In genomic region chr5:110770448-110771158, GRCm38 (mm10) we compare ENCODE assay signal across 7 mouse cellular contexts. TPM values are rescaled to one million over a fixed set of nuclear protein-coding genes. Genes with fewer than 3 reads are reported as not detected.
A peak's percentile ranks its signal among the peaks of the same experiment; 100 is the strongest.
DNase-seq lines count a peak whose midpoint lies in the region; ATAC-seq lines count a peak whose summit lies in the region.

Gene Ep400 (minus strand): TSS chr5:110770717.

- H3K4me3 ChIP-seq in embryonic facial prominence, embryonic 12.5 days, result peak within 1 kb of the TSS; percentile 73
- H3K4me3 ChIP-seq in limb, embryonic 11.5 days (ENCODE audit: low read depth, low read length), result peak within 1 kb of the TSS; percentile 84
- peak within 1 kb of the TSS; percentile 89 for H3K4me3 ChIP-seq in midbrain, embryonic 14.5 days (replicated peaks; ENCODE audit: low read depth, low read length)

- H3K9me3 ChIP-seq in embryonic facial prominence, embryonic 12.5 days, result no peaks in the 10 kb centered on the region
- no peaks in the 10 kb centered on the region for H3K9me3 ChIP-seq in limb, embryonic 11.5 days (ENCODE audit: control insufficient read depth, low read length)
- no peaks in the 10 kb centered on the region for H3K9me3 ChIP-seq in midbrain, embryonic 14.5 days (ENCODE audit: control insufficient read depth, low read length)

- DNase-seq in adrenal gland, postnatal 25 days, result peak; percentile 100
- DNase-seq in heart, adult 11 months, result peak; percentile 100
- peak; percentile 100 for DNase-seq in kidney, adult 18-20 months
- peak; percentile 100 for DNase-seq in limb, embryonic 11.5 days (ENCODE audit: low spot score)
- DNase-seq in midbrain, embryonic 14.5 days, result peak; percentile 100
- DNase-seq in spleen, adult 18-20 months, result peak; percentile 100

- peak; percentile 98 for ATAC-seq in embryonic facial prominence, embryonic 12.5 days (ENCODE audit: insufficient number of reproducible peaks, insufficient read depth, low FRiP score, low TSS enrichment)
- peak; percentile 98 for ATAC-seq in limb, embryonic 11.5 days (ENCODE audit: insufficient number of reproducible peaks, low FRiP score, low TSS enrichment, low read depth)
- ATAC-seq in midbrain, embryonic 14.5 days (ENCODE audit: low FRiP score, low TSS enrichment), result peak; percentile 96

- peak within 1 kb of the TSS; percentile 92 for H3K27ac ChIP-seq in embryonic facial prominence, embryonic 12.5 days
- peak within 1 kb of the TSS; percentile 94 for H3K27ac ChIP-seq in limb, embryonic 11.5 days (replicated peaks; ENCODE audit: low read depth, low read length)
- H3K27ac ChIP-seq in midbrain, embryonic 14.5 days (replicated peaks; ENCODE audit: low read depth, low read length), result peak within 1 kb of the TSS; percentile 95

- H3K4me2 ChIP-seq in embryonic facial prominence, embryonic 12.5 days (replicated peaks), result peak within 1 kb of the TSS; percentile 78
- H3K4me2 ChIP-seq in limb, embryonic 11.5 days (ENCODE audit: low read depth, severe bottlenecking), result peak within 1 kb of the TSS; percentile 62
- peak within 1 kb of the TSS; percentile 74 for H3K4me2 ChIP-seq in midbrain, embryonic 14.5 days (ENCODE audit: low read length)

- under 1% methylated on average over 83 of the region's 83 CpGs for WGBS in embryonic facial prominence, embryonic 12.5 days
- under 1% methylated on average over 79 of the region's 83 CpGs for WGBS in limb, embryonic 11.5 days
- under 1% methylated on average over 83 of the region's 83 CpGs for WGBS in midbrain, embryonic 14.5 days

- no peaks in the 10 kb centered on the region for H3K27me3 ChIP-seq in embryonic facial prominence, embryonic 12.5 days
- H3K27me3 ChIP-seq in limb, embryonic 11.5 days (ENCODE audit: control insufficient read depth, insufficient read depth, low read length), result no peaks in the 10 kb centered on the region
- no peaks in the 10 kb centered on the region for H3K27me3 ChIP-seq in midbrain, embryonic 14.5 days (ENCODE audit: control insufficient read depth, insufficient read depth, low read length)

- peak within 1 kb of the TSS; percentile 91 for H3K9ac ChIP-seq in embryonic facial prominence, embryonic 12.5 days
- peak within 1 kb of the TSS; percentile 91 for H3K9ac ChIP-seq in limb, embryonic 11.5 days (ENCODE audit: low read length)
- peak within 1 kb of the TSS; percentile 86 for H3K9ac ChIP-seq in midbrain, embryonic 14.5 days (replicated peaks; ENCODE audit: low read length)

- peaks cover 23% of the 10 kb centered on the region for H3K36me3 ChIP-seq in embryonic facial prominence, embryonic 12.5 days
- peaks cover 11% of the 10 kb centered on the region for H3K36me3 ChIP-seq in limb, embryonic 11.5 days (ENCODE audit: control insufficient read depth, insufficient read depth, low read length)
- H3K36me3 ChIP-seq in midbrain, embryonic 14.5 days (ENCODE audit: control insufficient read depth, insufficient read depth, low read length), result peaks cover 24% of the 10 kb centered on the region

- H3K4me1 ChIP-seq in embryonic facial prominence, embryonic 12.5 days, result peaks cover 12% of the 10 kb centered on the region
- H3K4me1 ChIP-seq in limb, embryonic 11.5 days (ENCODE audit: control insufficient read depth, insufficient read depth, low read length), result peaks cover 4% of the 10 kb centered on the region; the same call in 1 of the 2 replicates
- peaks cover 13% of the 10 kb centered on the region for H3K4me1 ChIP-seq in midbrain, embryonic 14.5 days (ENCODE audit: control insufficient read depth, insufficient read depth, low read length)

RNA-seq across cellular contexts. Expression of gene Ep400, which starts in this region (rescaled TPM):
- total RNA-seq in adrenal gland, postnatal 25 days (2021), result 64.8 and 96.4 TPM in 2 replicates
- 50.5 and 51.9 TPM in 2 replicates for polyA plus RNA-seq in embryonic facial prominence, embryonic 12.5 days (2016; fragmentation: Nextera tagmentation; extraction: Ambion mirVana)
- 45.6 and 51.7 TPM in 2 replicates for polyA plus RNA-seq in limb, embryonic 11.5 days (2014; fragmentation: Nextera tagmentation; extraction: Ambion mirVana)
- polyA plus RNA-seq in midbrain, embryonic 14.5 days (2014; fragmentation: Nextera tagmentation; extraction: Ambion mirVana), result 41.0 and 55.3 TPM in 2 replicates

Comparison
In these comparisons a context has a peak if more than half of its experiments do, and no peak if none do; other contexts are left out.
1. Peak in every context shown above with its lines: DNase-seq, ATAC-seq, H3K4me3 ChIP-seq and H3K27ac ChIP-seq.